Mouse (Mus musculus): ENCODE measurements around the gene Gm49450.
A peak's percentile ranks its signal among the peaks of the same experiment; 100 is the strongest.

The Gm49450 gene

GRCm38 (mm10) chr15:98953401-98954356 lies at the start of gene Gm49450, which contains the start of gene Tuba1a:
Gene Gm49450 (minus strand): TSS chr15:98953551.
Gene Tuba1a (minus strand): TSS chr15:98953703.
- DNase-seq (ENCODE audit: low spot score in 2 of 2) = peak; percentile 96 to 97

- no peak for DNase-seq (ENCODE audit: low spot score in 2 of 2)
These were observed 48.1 kb upstream of the Gm49450 start for GRCm38 (mm10) chr15:99001451-99001931.

GRCm38 (mm10) chr15:99000535-99001283 lies 47.4 kb upstream of the Gm49450 start:
- DNase-seq (ENCODE audit: low spot score in 2 of 2) = no peak

DNA sequence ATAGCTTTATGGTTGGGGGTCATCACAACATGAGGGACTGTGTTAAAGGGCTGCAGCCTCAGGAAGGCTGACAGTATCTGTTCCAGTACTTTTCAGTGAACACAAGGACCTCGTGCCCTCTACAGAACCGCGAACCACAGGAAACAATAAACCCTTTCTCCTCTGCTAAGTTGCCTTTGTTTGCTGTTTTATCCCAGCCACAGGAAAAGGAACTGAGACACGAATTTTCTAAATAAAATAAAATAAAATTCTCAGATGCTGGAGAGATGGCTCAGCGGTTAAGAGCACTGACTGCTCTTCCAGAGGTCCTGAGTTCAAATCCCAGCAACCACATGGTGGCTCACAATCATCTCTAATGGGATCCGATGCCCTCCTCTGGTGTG lies 45.4 kb upstream of the Gm49450 start:
- no peak for DNase-seq (ENCODE audit: low spot score in 2 of 2)

GRCm38 (mm10) chr15:98997938-98998774 lies 44.8 kb upstream of the Gm49450 start:
- no peak for DNase-seq (ENCODE audit: low spot score in 2 of 2)

DNA sequence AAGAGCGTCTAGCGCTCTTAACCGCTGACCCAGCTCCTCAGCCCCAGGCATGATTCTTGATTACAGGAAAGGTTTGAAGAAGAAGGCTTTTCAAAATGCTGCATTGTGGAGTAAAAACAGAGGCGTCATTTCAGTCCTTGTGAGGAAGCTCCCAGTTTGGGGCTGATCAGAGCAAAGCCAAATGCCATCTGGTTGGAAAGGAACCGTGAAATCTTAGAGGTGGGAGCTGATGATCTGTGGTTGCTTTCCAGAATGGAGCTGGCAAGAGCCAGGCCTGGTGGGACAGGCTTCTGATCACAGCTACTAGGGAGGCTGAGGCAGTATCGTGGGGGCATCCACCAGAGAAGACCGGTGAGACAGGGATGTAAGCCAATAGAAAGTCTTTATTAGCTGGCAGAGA lies 43.5 kb upstream of the Gm49450 start:
- no peak for DNase-seq (ENCODE audit: low spot score in 2 of 2)

DNA sequence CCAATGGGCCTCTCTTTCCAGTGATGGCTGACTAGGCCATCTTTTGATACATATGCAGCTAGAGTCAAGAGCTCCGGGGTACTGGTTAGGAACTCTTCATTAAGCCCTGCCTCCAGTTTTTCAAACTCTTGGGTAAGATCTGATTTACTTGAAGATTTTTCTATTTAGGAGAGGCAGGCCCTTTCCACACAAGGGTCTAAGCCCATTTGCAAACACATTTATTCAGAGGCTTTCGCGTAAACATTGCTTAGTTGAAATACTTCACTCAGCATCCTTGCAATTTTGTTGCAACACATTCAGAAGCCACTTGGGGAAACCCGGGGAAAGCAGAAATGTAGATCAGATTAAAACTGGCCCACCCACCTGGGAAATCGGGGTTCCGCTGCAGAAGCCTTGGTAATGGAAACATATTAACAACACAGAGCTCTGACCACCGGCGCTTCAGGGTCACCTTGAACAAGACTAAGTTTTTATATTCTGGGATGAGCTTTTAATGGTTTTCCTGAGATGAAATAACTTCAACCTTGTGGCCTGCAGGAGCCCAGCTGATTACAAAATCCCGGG lies 41.7 kb upstream of the Gm49450 start:
- DNase-seq (ENCODE audit: low spot score in 2 of 2) = no peak

DNA sequence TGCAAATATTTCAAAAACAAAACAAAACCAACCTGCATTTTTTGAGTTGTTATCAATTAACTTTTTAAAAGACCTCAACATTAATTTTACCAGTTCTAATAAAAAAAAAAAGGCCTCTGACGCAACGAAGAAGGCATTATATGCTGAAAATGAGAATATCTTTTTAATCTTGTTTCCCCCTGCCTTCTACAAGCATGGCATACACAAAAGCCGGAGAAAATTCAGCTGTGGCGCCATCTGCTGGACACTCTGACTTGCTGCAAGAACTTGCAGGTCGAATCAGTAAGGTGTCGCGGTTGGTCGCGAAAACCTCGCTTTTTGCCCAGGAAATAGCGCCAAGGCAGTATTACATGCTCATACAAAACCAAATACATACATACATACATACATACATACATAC lies 40.5 kb upstream of the Gm49450 start:
- peak; percentile 68 to 70 for DNase-seq (ENCODE audit: low spot score in 2 of 2)

- DNase-seq (ENCODE audit: low spot score in 2 of 2) = peak; percentile 89 to 90
These were observed 39.9 kb upstream of the Gm49450 start for GRCm38 (mm10) chr15:98993093-98993793.

GRCm38 (mm10) chr15:98992086-98992912 lies 38.9 kb upstream of the Gm49450 start:
- DNase-seq (ENCODE audit: low spot score in 2 of 2) = peak; percentile 72 to 84

GRCm38 (mm10) chr15:98991540-98992050 lies 38.2 kb upstream of the Gm49450 start:
- DNase-seq (ENCODE audit: low spot score in 2 of 2) = no peak

DNA sequence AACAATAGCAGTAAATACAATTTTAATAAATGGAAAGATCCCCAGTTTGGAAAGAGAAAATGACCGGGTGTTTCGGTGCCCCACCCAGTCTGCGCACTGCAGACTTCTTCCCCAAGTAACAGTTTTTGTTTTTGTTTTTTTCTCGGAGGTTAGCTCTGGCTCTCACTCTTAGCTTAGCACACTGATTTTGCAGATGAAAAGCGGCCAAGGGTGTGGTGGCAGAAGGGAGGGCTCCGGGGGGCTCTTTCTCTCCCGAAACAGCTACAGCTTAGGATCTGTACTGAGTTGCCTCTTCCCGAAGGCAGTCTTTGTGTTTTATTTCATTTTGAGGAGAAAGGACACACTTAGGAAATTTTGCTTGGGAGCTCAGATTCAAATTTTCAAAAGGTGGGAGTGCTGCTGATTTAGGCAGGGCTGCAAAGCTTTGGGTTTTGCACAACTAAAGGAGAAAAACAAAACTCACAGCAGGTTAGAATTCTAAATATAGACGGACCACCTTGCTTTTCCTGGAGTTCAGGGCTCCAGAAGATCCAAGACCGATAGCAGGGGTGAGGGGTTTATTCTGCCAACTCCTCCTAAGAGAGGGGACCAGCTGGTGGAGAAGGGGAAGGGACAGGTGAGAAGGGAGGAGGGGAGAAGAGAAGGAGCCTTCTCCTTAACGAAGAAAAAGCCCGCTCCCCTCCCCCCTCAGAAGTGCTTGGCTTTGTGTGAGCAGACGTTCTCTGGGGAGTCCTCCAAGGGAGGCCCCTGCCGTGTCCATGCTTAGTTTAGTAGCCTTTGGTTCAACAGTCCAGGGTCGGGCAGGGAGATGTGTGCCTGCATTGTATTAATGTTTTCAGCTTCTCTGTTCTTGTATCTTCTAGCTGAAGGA lies 37.6 kb upstream of the Gm49450 start:
- DNase-seq (ENCODE audit: low spot score in 2 of 2) = no peak

DNA sequence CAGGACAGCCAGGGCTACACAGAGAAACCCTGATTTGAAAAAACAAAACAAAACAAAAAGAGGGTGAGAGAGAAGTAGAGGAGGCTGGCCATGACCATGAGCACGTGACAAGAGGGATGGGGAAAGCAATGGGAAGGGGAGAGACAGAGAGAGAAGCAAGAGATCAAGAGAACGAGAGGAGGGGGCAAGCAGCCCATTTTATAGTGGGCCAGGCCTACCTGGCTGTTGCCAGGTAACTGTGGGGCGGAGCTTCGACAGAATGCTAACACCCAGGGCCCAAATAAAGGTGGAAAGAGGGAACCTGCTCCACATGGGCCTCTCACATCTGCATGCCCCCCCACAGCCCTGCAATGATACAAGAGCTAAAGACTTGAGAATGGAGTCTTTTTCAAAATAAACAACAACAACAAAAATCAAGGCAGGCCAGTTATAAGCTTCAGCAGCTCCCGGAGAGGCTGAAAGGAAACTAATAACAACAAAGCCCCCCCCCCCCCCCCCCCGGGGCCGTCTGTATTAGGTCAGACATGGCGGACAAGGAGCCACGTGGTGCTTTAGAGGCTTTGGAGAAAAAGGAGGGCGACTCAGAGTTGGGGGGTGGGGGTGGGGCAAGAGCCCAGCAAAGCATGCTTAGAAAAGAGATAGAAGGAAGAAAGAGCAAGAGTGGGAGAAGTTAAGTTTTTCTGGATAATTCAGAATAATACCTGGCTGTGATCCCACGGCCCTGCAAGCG lies 36.5 kb upstream of the Gm49450 start:
- no peak for DNase-seq (ENCODE audit: low spot score in 2 of 2)

DNA sequence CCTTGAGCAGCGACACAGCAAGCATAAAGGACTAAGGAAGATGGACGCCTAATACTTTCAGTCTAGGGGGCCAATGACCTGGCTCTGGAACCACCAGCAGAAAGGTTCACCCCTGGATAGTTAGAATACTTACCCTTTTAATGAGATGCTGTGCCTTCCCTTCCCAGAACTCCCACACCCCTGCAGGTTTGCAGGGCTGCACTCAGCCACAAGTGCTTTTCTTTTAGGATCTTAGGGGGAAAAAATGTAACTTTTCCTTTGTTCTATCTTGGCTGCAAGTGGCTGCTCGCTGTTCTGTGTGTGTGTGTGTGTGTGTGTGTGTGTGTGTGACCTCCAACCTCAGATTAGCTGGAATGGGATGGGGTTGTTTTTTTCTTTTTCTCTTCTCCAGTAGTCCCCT lies 35.4 kb upstream of the Gm49450 start:
- no peak for DNase-seq (ENCODE audit: low spot score in 2 of 2)

DNA sequence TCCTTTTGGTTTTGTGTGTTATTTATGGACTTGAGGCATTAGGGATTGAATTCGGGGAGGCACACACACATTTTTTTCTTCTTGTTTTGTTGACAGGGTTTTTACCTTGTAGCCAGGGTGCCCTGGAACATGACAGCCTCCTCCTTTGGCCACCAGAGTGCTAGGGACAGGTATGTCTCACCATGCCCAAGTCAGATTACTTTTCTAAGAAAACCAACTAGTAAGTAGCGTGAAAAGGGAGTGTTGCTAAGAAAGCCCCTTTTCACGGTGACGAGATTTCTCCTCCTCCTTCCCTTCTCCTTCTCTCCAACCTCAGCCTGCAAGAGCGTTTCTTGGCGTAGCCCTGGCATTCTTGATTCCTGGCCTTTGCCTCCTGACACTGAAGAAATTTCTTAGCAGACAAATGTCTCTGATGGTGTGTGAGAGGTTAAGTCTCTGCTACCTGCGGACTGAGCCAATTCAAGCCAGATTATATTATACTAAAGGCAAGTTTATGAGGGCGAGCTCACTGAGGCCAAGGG lies 34.4 kb upstream of the Gm49450 start:
- DNase-seq (ENCODE audit: low spot score in 2 of 2) = no peak

DNA sequence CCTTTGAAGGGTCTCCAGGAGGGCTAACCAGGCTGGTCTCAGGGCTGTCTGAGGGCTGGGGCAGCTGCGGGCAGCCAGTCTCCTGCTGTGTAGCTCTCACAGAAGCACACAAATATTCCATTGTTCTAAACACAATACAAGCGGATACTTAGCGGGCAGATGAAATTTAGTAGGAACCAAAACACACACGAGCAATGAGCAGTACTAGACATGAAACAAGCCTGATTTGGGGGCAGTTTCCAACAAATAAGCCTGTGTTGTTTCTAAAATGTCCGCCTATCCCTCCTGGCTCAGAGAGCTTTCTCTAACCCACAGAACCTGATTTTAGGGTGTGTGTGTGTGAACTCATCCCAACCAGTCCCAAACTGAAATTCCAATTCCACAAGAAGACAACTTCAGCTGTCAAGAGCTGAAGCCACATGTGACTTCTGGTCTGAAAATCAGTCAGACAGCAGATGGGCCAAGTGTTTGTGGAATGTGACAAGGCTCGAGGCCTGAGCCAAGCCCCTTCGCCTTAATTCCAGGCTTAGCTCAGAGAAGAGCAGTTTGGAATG lies 33.8 kb upstream of the Gm49450 start:
- no peak for DNase-seq (ENCODE audit: low spot score in 2 of 2)

GRCm38 (mm10) chr15:98985982-98986715 lies 32.8 kb upstream of the Gm49450 start:
- DNase-seq (ENCODE audit: low spot score in 2 of 2) = no peak
